Mouse (Mus musculus): ENCODE measurements around the gene Banf2. TPM values are rescaled to one million over a fixed set of nuclear protein-coding genes. Genes with fewer than 3 reads are reported as not detected.

Banf2 gene
- total and polyA plus RNA-seq, 3 experiments = not detected

DNA sequence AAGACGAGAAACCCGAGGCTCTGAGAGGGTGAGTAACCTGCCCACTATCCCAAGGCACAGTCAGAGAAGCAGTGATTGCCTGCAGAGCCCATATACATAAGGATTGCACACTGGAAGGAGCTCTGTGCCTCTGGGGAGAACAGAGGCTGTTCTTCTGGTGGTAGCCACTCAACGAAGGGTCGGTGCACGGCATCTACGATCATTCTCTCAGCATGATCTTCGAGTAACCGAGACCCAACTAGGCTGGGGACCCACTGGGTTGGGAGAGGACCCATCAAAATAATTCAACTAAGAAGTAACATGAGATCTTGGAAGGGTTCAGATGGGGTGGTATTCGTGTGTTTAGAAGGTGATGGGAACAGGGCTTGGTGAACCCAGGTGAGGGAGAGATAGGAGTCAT is 17.0 kb upstream of the Banf2 start:
- Histone ChIP-seq H3K36me3 (replicated peaks) (no peaks in the 10 kb centered on the region), H3K4me3 (ENCODE audit: low read depth, low read length) (no peak overlapping the region), H3K27me3 (ENCODE audit: insufficient read depth, low read length) (peaks cover 25% of the 10 kb centered on the region; the same call in 1 of the 2 replicates), H3K9me3 (replicated peaks) (no peaks in the 10 kb centered on the region), H3K4me1 (ENCODE audit: insufficient read depth, low read depth, low read length) (peaks cover 3% of the 10 kb centered on the region)
- no peak for TF ChIP-seq GATA1 (IDR thresholded peaks at IDR 0.05; ENCODE audit: borderline replicate concordance, low read length)
- TF ChIP-seq POLR2AphosphoS5 (IDR thresholded peaks at IDR 0.05; ENCODE audit: insufficient replicate concordance, low read depth, low read length) = no peak
- no peak for TF ChIP-seq TAL1 (conservative IDR thresholded peaks at IDR 0.05; ENCODE audit: low read depth, low read length)
- TF ChIP-seq CTCF (IDR thresholded peaks at IDR 0.05; ENCODE audit: low read depth, low read length) = no peak
- DNase-seq (ENCODE audit: low spot score) (no peak), ATAC-seq (ENCODE audit: extremely low read depth, insufficient number of reproducible peaks, low FRiP score, poor library complexity, severe bottlenecking) (no peak)

- TF ChIP-seq GATA2 (IDR thresholded peaks at IDR 0.05; ENCODE audit: borderline replicate concordance, low read depth, low read length) (no peak), CTCF (IDR thresholded peaks at IDR 0.05; ENCODE audit: low read depth, low read length) (no peak), GATA1 (IDR thresholded peaks at IDR 0.05; ENCODE audit: borderline replicate concordance, low read length) (no peak), POLR2AphosphoS5 (IDR thresholded peaks at IDR 0.05; ENCODE audit: insufficient replicate concordance, low read depth, low read length) (no peak), TAL1 (conservative IDR thresholded peaks at IDR 0.05; ENCODE audit: low read depth, low read length) (no peak)
- Histone ChIP-seq H3K9me3 (replicated peaks) (no peaks in the 10 kb centered on the region), H3K27me3 (ENCODE audit: insufficient read depth, low read length) (peaks cover 18% of the 10 kb centered on the region; the same call in 1 of the 2 replicates), H3K4me3 (ENCODE audit: low read depth, low read length) (no peak overlapping the region), H3K36me3 (replicated peaks) (no peaks in the 10 kb centered on the region), H3K4me1 (ENCODE audit: insufficient read depth, low read depth, low read length) (no peaks in the 10 kb centered on the region)
- no peak for ATAC-seq (ENCODE audit: extremely low read depth, insufficient number of reproducible peaks, low FRiP score, poor library complexity, severe bottlenecking)
- DNase-seq (ENCODE audit: low spot score) = no peak
Observed at GRCm38 (mm10) chr2:144019971-144020370, 12.9 kb upstream of the Banf2 start.

- Histone ChIP-seq H3K36me3 (replicated peaks) (no peaks in the 10 kb centered on the region), H3K9me3 (replicated peaks) (no peaks in the 10 kb centered on the region), H3K4me3 (ENCODE audit: low read depth, low read length) (no peak overlapping the region), H3K27me3 (ENCODE audit: insufficient read depth, low read length) (peaks cover 12% of the 10 kb centered on the region), H3K4me1 (ENCODE audit: insufficient read depth, low read depth, low read length) (no peaks in the 10 kb centered on the region)
- no peak for ATAC-seq (ENCODE audit: extremely low read depth, insufficient number of reproducible peaks, low FRiP score, poor library complexity, severe bottlenecking)
- DNase-seq (ENCODE audit: low spot score) = no peak
- TF ChIP-seq TAL1 (conservative IDR thresholded peaks at IDR 0.05; ENCODE audit: low read depth, low read length) (no peak), POLR2AphosphoS5 (IDR thresholded peaks at IDR 0.05; ENCODE audit: insufficient replicate concordance, low read depth, low read length) (no peak), GATA2 (IDR thresholded peaks at IDR 0.05; ENCODE audit: borderline replicate concordance, low read depth, low read length) (no peak), GATA1 (IDR thresholded peaks at IDR 0.05; ENCODE audit: borderline replicate concordance, low read length) (no peak), CTCF (IDR thresholded peaks at IDR 0.05; ENCODE audit: low read depth, low read length) (no peak)
Observed at GRCm38 (mm10) chr2:144022441-144022840, 10.4 kb upstream of the Banf2 start.

- Histone ChIP-seq H3K27me3 (ENCODE audit: insufficient read depth, low read length) (peaks cover 6% of the 10 kb centered on the region; the same call in 1 of the 2 replicates), H3K36me3 (replicated peaks) (no peaks in the 10 kb centered on the region), H3K4me3 (ENCODE audit: low read depth, low read length) (no peak overlapping the region), H3K4me1 (ENCODE audit: insufficient read depth, low read depth, low read length) (no peaks in the 10 kb centered on the region), H3K9me3 (replicated peaks) (no peaks in the 10 kb centered on the region)
- TF ChIP-seq CTCF (IDR thresholded peaks at IDR 0.05; ENCODE audit: low read depth, low read length) (no peak), GATA2 (IDR thresholded peaks at IDR 0.05; ENCODE audit: borderline replicate concordance, low read depth, low read length) (no peak), GATA1 (IDR thresholded peaks at IDR 0.05; ENCODE audit: borderline replicate concordance, low read length) (no peak), POLR2AphosphoS5 (IDR thresholded peaks at IDR 0.05; ENCODE audit: insufficient replicate concordance, low read depth, low read length) (no peak), TAL1 (conservative IDR thresholded peaks at IDR 0.05; ENCODE audit: low read depth, low read length) (no peak)
- ATAC-seq (ENCODE audit: extremely low read depth, insufficient number of reproducible peaks, low FRiP score, poor library complexity, severe bottlenecking) = no peak
- DNase-seq (ENCODE audit: low spot score) = no peak
Observed at GRCm38 (mm10) chr2:144025361-144025760, 7.5 kb upstream of the Banf2 start.

GRCm38 (mm10) chr2:144026456-144026855 is 6.4 kb upstream of the Banf2 start:
- Histone ChIP-seq H3K9me3 (replicated peaks) (no peaks in the 10 kb centered on the region), H3K4me3 (ENCODE audit: low read depth, low read length) (no peak overlapping the region), H3K36me3 (replicated peaks) (no peaks in the 10 kb centered on the region), H3K4me1 (ENCODE audit: insufficient read depth, low read depth, low read length) (no peaks in the 10 kb centered on the region), H3K27me3 (ENCODE audit: insufficient read depth, low read length) (peaks cover 6% of the 10 kb centered on the region; the same call in 1 of the 2 replicates)
- DNase-seq (ENCODE audit: low spot score) (no peak), ATAC-seq (ENCODE audit: extremely low read depth, insufficient number of reproducible peaks, low FRiP score, poor library complexity, severe bottlenecking) (peak; percentile 28; the same call in 1 of the 2 replicates)
- TF ChIP-seq GATA2 (IDR thresholded peaks at IDR 0.05; ENCODE audit: borderline replicate concordance, low read depth, low read length) (no peak), GATA1 (IDR thresholded peaks at IDR 0.05; ENCODE audit: borderline replicate concordance, low read length) (no peak), TAL1 (conservative IDR thresholded peaks at IDR 0.05; ENCODE audit: low read depth, low read length) (no peak), CTCF (IDR thresholded peaks at IDR 0.05; ENCODE audit: low read depth, low read length) (no peak), POLR2AphosphoS5 (IDR thresholded peaks at IDR 0.05; ENCODE audit: insufficient replicate concordance, low read depth, low read length) (no peak)

GRCm38 (mm10) chr2:144030791-144031190 is 2.1 kb upstream of the Banf2 start:
- Histone ChIP-seq H3K9me3 (replicated peaks) (no peaks in the 10 kb centered on the region), H3K27me3 (ENCODE audit: insufficient read depth, low read length) (0 out of 2 replicates have a peak, but pooled peaks cover under 1% of the 10 kb centered on the region), H3K4me1 (ENCODE audit: insufficient read depth, low read depth, low read length) (no peaks in the 10 kb centered on the region), H3K4me3 (ENCODE audit: low read depth, low read length) (no peak overlapping the region), H3K36me3 (replicated peaks) (no peaks in the 10 kb centered on the region)
- TF ChIP-seq CTCF (IDR thresholded peaks at IDR 0.05; ENCODE audit: low read depth, low read length) = no peak
- TF ChIP-seq GATA1 (IDR thresholded peaks at IDR 0.05; ENCODE audit: borderline replicate concordance, low read length) = no peak
- no peak for TF ChIP-seq POLR2AphosphoS5 (IDR thresholded peaks at IDR 0.05; ENCODE audit: insufficient replicate concordance, low read depth, low read length)
- TF ChIP-seq GATA2 (IDR thresholded peaks at IDR 0.05; ENCODE audit: borderline replicate concordance, low read depth, low read length) = no peak
- no peak for TF ChIP-seq TAL1 (conservative IDR thresholded peaks at IDR 0.05; ENCODE audit: low read depth, low read length)
- ATAC-seq (ENCODE audit: extremely low read depth, insufficient number of reproducible peaks, low FRiP score, poor library complexity, severe bottlenecking) (no peak), DNase-seq (ENCODE audit: low spot score) (no peak)

Data from G1E (cell line).